7 mouse cellular contexts compared by ENCODE assay signal in the genomic region with DNA sequence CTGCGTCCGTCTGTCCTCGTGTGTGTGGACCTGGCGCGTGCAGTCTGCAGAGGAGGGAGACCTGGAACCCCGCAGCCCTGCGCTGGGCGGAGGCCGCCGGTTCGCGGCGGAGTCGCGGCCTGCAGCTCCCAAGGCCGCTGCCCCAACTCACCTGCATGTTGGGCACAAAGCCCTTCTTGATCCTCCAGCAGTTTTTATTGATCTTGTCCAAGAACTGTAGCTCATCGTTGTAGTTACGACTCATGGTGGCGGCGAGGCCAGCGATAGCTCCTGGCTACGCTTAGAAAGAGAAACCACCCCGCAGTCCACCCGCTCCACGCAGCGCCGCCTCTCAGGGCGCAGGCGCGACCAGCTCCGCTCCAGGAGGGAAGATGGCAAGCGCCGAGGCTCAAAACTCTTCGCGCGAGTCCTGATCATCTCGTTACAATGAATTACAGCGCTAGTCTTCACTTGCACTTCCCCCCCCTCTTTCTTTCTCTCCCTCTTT. TPM values are rescaled to one million over a fixed set of nuclear protein-coding genes. Genes with fewer than 3 reads are reported as not detected.
DNase-seq lines count a peak whose midpoint lies in the region; ATAC-seq lines count a peak whose summit lies in the region.

A gene (minus strand): TSS at position 360 of the 487 bp plus-strand sequence.

- peak; percentile 89 for ATAC-seq in embryonic facial prominence, embryonic 11.5 days (replicated peaks; ENCODE audit: insufficient number of reproducible peaks, low FRiP score, low TSS enrichment, low read depth)
- peak; percentile 98 for ATAC-seq in granulocyte monocyte progenitor cell, adult 5-6 weeks (replicated peaks; ENCODE audit: poor library complexity, severe bottlenecking)
- ATAC-seq in midbrain, embryonic 13.5 days = peak; percentile 95

- H3K36me3 ChIP-seq in embryonic facial prominence, embryonic 11.5 days (replicated peaks; ENCODE audit: control insufficient read depth, insufficient read depth, low read depth, low read length) = peaks cover 5% of the 10 kb centered on the region; the same call in 1 of the 2 replicates
- H3K36me3 ChIP-seq in limb, embryonic 10.5 days = peaks cover 32% of the 10 kb centered on the region
- peaks cover 20% of the 10 kb centered on the region for H3K36me3 ChIP-seq in midbrain, embryonic 13.5 days

- no peak within 1 kb of the TSS for H3K27ac ChIP-seq in embryonic facial prominence, embryonic 11.5 days (replicated peaks; ENCODE audit: low read depth, low read length)
- H3K27ac ChIP-seq in limb, embryonic 10.5 days = peak within 1 kb of the TSS; percentile 92
- peak within 1 kb of the TSS; percentile 78 for H3K27ac ChIP-seq in midbrain, embryonic 13.5 days

- H3K4me3 ChIP-seq in embryonic facial prominence, embryonic 11.5 days (ENCODE audit: low read depth, low read length) = peak within 1 kb of the TSS; percentile 69
- H3K4me3 ChIP-seq in limb, embryonic 10.5 days = peak within 1 kb of the TSS; percentile 96
- H3K4me3 ChIP-seq in midbrain, embryonic 13.5 days (replicated peaks) = peak within 1 kb of the TSS; percentile 90

- no peaks in the 10 kb centered on the region for H3K9me3 ChIP-seq in embryonic facial prominence, embryonic 11.5 days (replicated peaks; ENCODE audit: control insufficient read depth, low read length)
- H3K9me3 ChIP-seq in limb, embryonic 10.5 days (replicated peaks) = no peaks in the 10 kb centered on the region
- no peaks in the 10 kb centered on the region for H3K9me3 ChIP-seq in midbrain, embryonic 13.5 days

- under 1% methylated on average over 38 of the region's 38 CpGs for WGBS in embryonic facial prominence, embryonic 11.5 days
- under 1% methylated on average over 38 of the region's 38 CpGs for WGBS in limb, embryonic 10.5 days
- WGBS in midbrain, embryonic 13.5 days = under 1% methylated on average over 38 of the region's 38 CpGs

- H3K27me3 ChIP-seq in embryonic facial prominence, embryonic 11.5 days (ENCODE audit: control insufficient read depth, insufficient read depth, low read length) = no peaks in the 10 kb centered on the region
- no peaks in the 10 kb centered on the region for H3K27me3 ChIP-seq in limb, embryonic 10.5 days (ENCODE audit: low read depth, poor library complexity, severe bottlenecking)
- no peaks in the 10 kb centered on the region for H3K27me3 ChIP-seq in midbrain, embryonic 13.5 days

- H3K9ac ChIP-seq in embryonic facial prominence, embryonic 11.5 days (replicated peaks; ENCODE audit: low read length) = peak within 1 kb of the TSS; percentile 77
- H3K9ac ChIP-seq in midbrain, embryonic 13.5 days (replicated peaks) = peak within 1 kb of the TSS; percentile 94

- H3K4me1 ChIP-seq in embryonic facial prominence, embryonic 11.5 days (ENCODE audit: control insufficient read depth, insufficient read depth, low read length) = no peaks in the 10 kb centered on the region
- 0 out of 2 replicates have a peak, but pooled peaks cover 4% of the 10 kb centered on the region for H3K4me1 ChIP-seq in limb, embryonic 10.5 days
- peaks cover 16% of the 10 kb centered on the region for H3K4me1 ChIP-seq in midbrain, embryonic 13.5 days (replicated peaks)

- peak within 1 kb of the TSS; percentile 59 for H3K4me2 ChIP-seq in embryonic facial prominence, embryonic 11.5 days (ENCODE audit: low read depth, low read length)
- H3K4me2 ChIP-seq in midbrain, embryonic 13.5 days (replicated peaks) = peak within 1 kb of the TSS; percentile 96

- peak; percentile 98 for DNase-seq in adrenal gland, postnatal 14 days
- DNase-seq in embryonic facial prominence, embryonic 11.5 days (ENCODE audit: low spot score) = peak; percentile 97
- peak; percentile 91 for DNase-seq in kidney, adult 11 months
- DNase-seq in limb, embryonic 10.5 days (ENCODE audit: low spot score) = peak; percentile 97
- peak; percentile 88 for DNase-seq in spleen, adult 12 weeks (ENCODE audit: low spot score)

RNA-seq across cellular contexts. Expression of the gene that starts here (rescaled TPM):
- total RNA-seq in adrenal gland, postnatal 14 days (2021) = 114 and 128 TPM in 2 replicates
- polyA plus RNA-seq in embryonic facial prominence, embryonic 11.5 days (2014; fragmentation: Nextera tagmentation; extraction: Ambion mirVana) = 223 and 238 TPM in 2 replicates
- 94.9 and 119 TPM in 2 replicates for total RNA-seq in granulocyte monocyte progenitor cell, adult 5-6 weeks (2014; fragmentation: Nextera tagmentation)
- 171 and 187 TPM in 2 replicates for total RNA-seq in granulocyte monocyte progenitor cell, adult 5-6 weeks (2017)
- 233 and 235 TPM in 2 replicates for polyA plus RNA-seq in limb, embryonic 10.5 days (2016; fragmentation: Nextera tagmentation; extraction: Ambion mirVana)
- 191 and 196 TPM in 2 replicates for polyA plus RNA-seq in midbrain, embryonic 13.5 days (2015; fragmentation: Nextera tagmentation; extraction: Ambion mirVana)
